Mouse (Mus musculus) lung, postnatal 0 days (tissue): ENCODE results near the gene Prep. TPM values are rescaled to one million over a fixed set of nuclear protein-coding genes. Genes with fewer than 3 reads are reported as not detected.

Experiments used
- ATAC-seq: fragments of 200-750 bp; cut with Nextera tagmentation; 2 replicates; pipeline ENCODE4 v1.8.0; 2017; ENCODE audit warnings: moderate library complexity
- DNase-seq: peaks from one replicate; pipeline ENCODE4 v3.0.0-alpha.2; 2016; ENCODE audit warnings: low spot score
- H3K27ac ChIP-seq: fragments of 300-500 bp; sonication (generic); 2 replicates; pipeline ENCODE4 v1.5.1; 2014; ENCODE audit warnings: antibody characterized with exemption, mild to moderate bottlenecking, low read length, mixed read lengths
- H3K27me3 ChIP-seq: fragments of 300-500 bp; sonication (generic); replicated peaks from 2 replicates; pipeline ENCODE4 v1.6.1; 2014; ENCODE audit warnings: low read length, mixed read lengths; ENCODE audit not compliant: insufficient read depth
- H3K36me3 ChIP-seq: fragments of 300-500 bp; sonication (generic); 2 replicates; pipeline ENCODE4 v1.6.1; 2014; ENCODE audit warnings: low read length, mixed read lengths; ENCODE audit not compliant: insufficient read depth
- H3K4me1 ChIP-seq: fragments of 300-500 bp; sonication (generic); 2 replicates; pipeline ENCODE4 v1.6.1; 2014; ENCODE audit warnings: antibody characterized with exemption, low read depth, low read length, mixed read lengths; ENCODE audit not compliant: insufficient read depth
- H3K4me2 ChIP-seq: fragments of 300-500 bp; sonication (generic); replicated peaks from 2 replicates; pipeline ENCODE4 v1.6.1; 2014; ENCODE audit warnings: low read depth, mild to moderate bottlenecking, low read length, moderate library complexity, mixed read lengths
- H3K4me3 ChIP-seq: fragments of 300-500 bp; sonication (generic); 2 replicates; pipeline ENCODE4 v1.5.1; 2014; ENCODE audit warnings: low read depth, low read length
- H3K9ac ChIP-seq: fragments of 300-500 bp; sonication (generic); replicated peaks from 2 replicates; pipeline ENCODE4 v1.6.1; 2014; ENCODE audit warnings: low read depth, mild to moderate bottlenecking
- H3K9me3 ChIP-seq: fragments of 300-500 bp; sonication (generic); 2 replicates; pipeline ENCODE4 v1.6.1; 2016; ENCODE audit warnings: low read length, mixed read lengths
- CTCF ChIP-seq: IDR thresholded peaks from 2 replicates; pipeline ENCODE4 v1.5.1; 2016; ENCODE audit warnings: antibody characterized with exemption, mild to moderate bottlenecking
- EP300 ChIP-seq: IDR thresholded peaks from 2 replicates; pipeline ENCODE4 v1.6.1; 2016; ENCODE audit warnings: antibody characterized with exemption, mild to moderate bottlenecking, control low read depth
- WGBS: fragments of 180-500 bp; shearing (Covaris S2); extraction: QIAGEN DNeasy Blood & Tissue Kit; methylation state at CpG from one replicate; pipeline ENCODE4 v1.1.7; 2014; 5-methylcytosine and 5-hydroxymethylcytosine counted together
- polyA plus RNA-seq: library from polyadenylated mRNA; unstranded; fragments of >200 nt; fragmentation: Nextera tagmentation; extraction: Ambion mirVana; gene quantifications from 2 replicates; pipeline ENCODE4 v1.2.1, GENCODE M21; 2015

Gene Prep
- polyA plus RNA-seq, 1 experiment from 2014 or later: 20.1 TPM

DNA sequence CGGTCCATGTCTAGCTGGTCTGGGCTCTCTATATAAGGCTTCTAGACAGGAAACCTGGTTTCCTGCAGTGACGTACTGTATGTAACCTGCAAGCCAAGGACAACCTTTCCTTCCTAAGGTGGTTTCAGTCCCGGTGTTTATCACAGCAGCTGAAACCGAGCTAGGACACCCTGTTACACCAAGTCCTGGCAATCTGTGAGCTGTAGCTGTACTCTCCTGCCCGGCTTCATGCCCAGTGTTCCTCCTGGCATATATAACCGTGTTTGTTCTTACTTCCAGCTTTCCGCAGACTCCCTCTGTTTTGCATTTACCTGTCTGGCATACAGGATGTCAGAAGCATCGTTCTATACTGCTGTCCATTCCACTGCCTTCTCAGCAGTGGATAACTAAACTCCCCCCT lies 51.4 kb downstream of the Prep start:
- ATAC-seq (no peak), DNase-seq (no peak)
- Histone ChIP-seq H3K27ac (no peak overlapping the region), H3K9ac (no peak overlapping the region), H3K9me3 (no peaks in the 10 kb centered on the region), H3K4me3 (no peak overlapping the region), H3K4me1 (no peaks in the 10 kb centered on the region), H3K4me2 (no peak overlapping the region), H3K27me3 (no peaks in the 10 kb centered on the region), H3K36me3 (peaks cover 31% of the 10 kb centered on the region)
- WGBS: 88% methylated on average over 8 of the region's 8 CpGs
- TF ChIP-seq CTCF (no peak), EP300 (no peak)

- H3K27me3 ChIP-seq: no peaks in the 10 kb centered on the region
- H3K4me2 ChIP-seq: no peak overlapping the region
- TF ChIP-seq CTCF (no peak), EP300 (no peak)
- no peak overlapping the region for H3K9ac ChIP-seq
- no peak overlapping the region for H3K4me3 ChIP-seq
- 90% methylated on average over 3 of the region's 3 CpGs for WGBS
- no peak overlapping the region for H3K27ac ChIP-seq
- DNase-seq (no peak), ATAC-seq (no peak)
- H3K4me1 ChIP-seq: no peaks in the 10 kb centered on the region
- peaks cover 28% of the 10 kb centered on the region for H3K36me3 ChIP-seq
- no peaks in the 10 kb centered on the region for H3K9me3 ChIP-seq
Observed at GRCm38 (mm10) chr10:45121637-45122036, 54.6 kb downstream of the Prep start.

- Histone ChIP-seq H3K4me1 (no peaks in the 10 kb centered on the region), H3K4me2 (no peak overlapping the region), H3K27ac (no peak overlapping the region), H3K36me3 (peaks cover 26% of the 10 kb centered on the region), H3K9ac (no peak overlapping the region), H3K27me3 (no peaks in the 10 kb centered on the region), H3K9me3 (no peaks in the 10 kb centered on the region), H3K4me3 (no peak overlapping the region)
- DNase-seq (no peak), ATAC-seq (no peak)
- WGBS: 70% methylated on average over 5 of the region's 5 CpGs
- TF ChIP-seq CTCF (no peak), EP300 (no peak)
Observed at GRCm38 (mm10) chr10:45122476-45122875, 55.5 kb downstream of the Prep start.

- Histone ChIP-seq H3K36me3 (peaks cover 27% of the 10 kb centered on the region), H3K4me2 (no peak overlapping the region)
Observed at GRCm38 (mm10) chr10:45123011-45123410, 56.0 kb downstream of the Prep start.

DNA sequence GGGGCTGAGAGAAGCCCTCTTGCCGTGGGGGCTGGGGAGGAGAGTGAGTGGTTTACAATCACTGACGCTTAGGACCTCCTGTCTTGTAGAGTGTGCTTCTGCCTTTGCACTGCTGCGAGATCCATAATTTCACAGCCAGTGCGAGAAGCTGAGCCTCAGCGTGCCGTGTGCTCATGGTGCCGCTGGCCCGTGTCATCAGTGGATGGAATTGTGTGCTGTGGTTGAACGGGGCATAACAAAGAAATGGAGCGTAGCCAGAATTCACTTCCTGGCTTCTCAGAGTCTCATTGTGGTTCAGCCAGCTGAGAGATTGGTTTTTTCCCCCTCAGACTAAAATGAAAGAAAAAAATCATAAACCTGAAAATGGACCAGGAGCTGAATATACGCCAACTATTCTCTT lies 62.1 kb downstream of the Prep start:
- H3K9me3 ChIP-seq: no peaks in the 10 kb centered on the region
- DNase-seq: peak; percentile 25
- ATAC-seq: peak; percentile 46; the same call in 1 of the 2 replicates
- peak overlapping the region; percentile 42 for H3K4me2 ChIP-seq
- peaks cover 9% of the 10 kb centered on the region for H3K36me3 ChIP-seq
- H3K9ac ChIP-seq: no peak overlapping the region
- no peak overlapping the region for H3K4me3 ChIP-seq
- 59% methylated on average over 11 of the region's 11 CpGs for WGBS
- no peaks in the 10 kb centered on the region for H3K27me3 ChIP-seq
- no peak for TF ChIP-seq CTCF
- no peak for TF ChIP-seq EP300
- no peaks in the 10 kb centered on the region for H3K4me1 ChIP-seq
- H3K27ac ChIP-seq: no peak overlapping the region

More at GRCm38 (mm10) chr10:45123011-45123410, 56.0 kb downstream of the Prep start:
- ATAC-seq: no peak
- 71% methylated on average over 6 of the region's 6 CpGs for WGBS
- H3K27me3 ChIP-seq: no peaks in the 10 kb centered on the region
- H3K9ac ChIP-seq: no peak overlapping the region
- H3K27ac ChIP-seq: no peak overlapping the region
- no peak overlapping the region for H3K4me3 ChIP-seq
- no peak for TF ChIP-seq CTCF
- no peak for TF ChIP-seq EP300
- H3K9me3 ChIP-seq: no peaks in the 10 kb centered on the region
- H3K4me1 ChIP-seq: no peaks in the 10 kb centered on the region
- DNase-seq: no peak

DNA sequence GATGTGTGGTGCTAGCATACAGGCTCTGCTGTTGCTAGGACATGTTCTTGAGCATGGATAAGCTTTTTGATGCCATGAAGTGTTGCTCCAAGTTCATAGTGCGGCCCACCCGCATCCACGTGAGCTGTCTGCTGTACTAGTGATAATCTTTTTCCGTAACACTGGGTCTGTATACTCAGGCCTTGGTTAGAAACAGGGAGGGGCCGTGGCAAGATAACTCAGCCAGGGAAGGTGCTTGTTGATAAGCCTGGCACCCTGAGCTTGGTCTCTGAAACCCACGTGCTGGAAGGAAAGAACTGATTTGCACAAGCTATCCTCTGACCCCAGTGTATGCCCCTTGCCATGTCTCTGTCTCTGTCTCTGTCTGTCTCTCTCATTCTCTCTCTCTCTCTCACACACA lies 63.0 kb downstream of the Prep start:
- no peak for TF ChIP-seq CTCF
- no peak for TF ChIP-seq EP300
- WGBS: 69% methylated on average over 6 of the region's 6 CpGs
- Histone ChIP-seq H3K27ac (no peak overlapping the region), H3K36me3 (peaks cover 9% of the 10 kb centered on the region), H3K9ac (no peak overlapping the region), H3K9me3 (no peaks in the 10 kb centered on the region), H3K4me3 (no peak overlapping the region), H3K4me1 (no peaks in the 10 kb centered on the region), H3K27me3 (no peaks in the 10 kb centered on the region), H3K4me2 (no peak overlapping the region)
- ATAC-seq (no peak), DNase-seq (no peak)

DNA sequence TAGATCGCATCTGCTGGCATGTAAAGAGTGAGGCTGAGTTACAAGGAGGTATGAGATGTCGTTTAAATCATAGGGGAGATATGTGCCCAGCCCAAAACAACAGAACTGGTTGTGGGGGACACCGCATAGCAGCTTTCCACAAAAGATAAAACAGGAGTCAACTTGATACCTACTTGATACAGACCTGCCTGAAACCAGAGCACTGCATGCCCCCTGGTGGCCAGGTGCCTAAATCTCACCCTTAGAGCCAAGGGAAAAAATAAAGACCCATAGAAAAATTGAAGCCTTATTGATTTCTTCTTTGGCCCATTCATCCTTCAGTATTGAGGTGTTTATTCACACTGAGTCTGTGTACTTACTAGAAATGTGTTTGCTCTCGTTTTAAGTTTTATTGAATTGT lies 65.4 kb downstream of the Prep start:
- ATAC-seq (0 out of 2 replicates have a peak, but pooled peaks have one; percentile 33), DNase-seq (peak; percentile 54)
- H3K4me2 ChIP-seq: no peak overlapping the region
- no peak overlapping the region for H3K27ac ChIP-seq
- H3K27me3 ChIP-seq: no peaks in the 10 kb centered on the region
- 66% methylated on average over 4 of the region's 4 CpGs for WGBS
- no peaks in the 10 kb centered on the region for H3K4me1 ChIP-seq
- TF ChIP-seq CTCF (peak; percentile 78), EP300 (no peak)
- H3K9me3 ChIP-seq: no peaks in the 10 kb centered on the region
- peaks cover 4% of the 10 kb centered on the region; the same call in 1 of the 2 replicates for H3K36me3 ChIP-seq
- no peak overlapping the region for H3K9ac ChIP-seq
- H3K4me3 ChIP-seq: no peak overlapping the region
